Mouse (Mus musculus): Measurements from ENCODE around the gene F2rl1.

F2rl1 gene

GRCm38 (mm10) chr13:95524674-95525491 lies at the start of gene F2rl1:
Gene F2rl1, minus strand, starts transcription at chr13:95525227.
- DNase-seq, result peak; percentile 54 to 57

- no peak for DNase-seq
Measured at GRCm38 (mm10) chr13:95570877-95571276, 45.9 kb upstream of the F2rl1 start.

GRCm38 (mm10) chr13:95569326-95569725 lies 44.3 kb upstream of the F2rl1 start:
- no peak for DNase-seq

- no peak for DNase-seq
Measured at GRCm38 (mm10) chr13:95568336-95568735, 43.3 kb upstream of the F2rl1 start.

GRCm38 (mm10) chr13:95566841-95567551 lies 42.0 kb upstream of the F2rl1 start:
- no peak for DNase-seq

GRCm38 (mm10) chr13:95563693-95564092 lies 38.7 kb upstream of the F2rl1 start:
- peak; percentile 81 to 82 for DNase-seq

- no peak for DNase-seq
Measured at GRCm38 (mm10) chr13:95563066-95563610, 38.1 kb upstream of the F2rl1 start.

- no peak for DNase-seq
Measured at GRCm38 (mm10) chr13:95557326-95557725, 32.3 kb upstream of the F2rl1 start.

GRCm38 (mm10) chr13:95553885-95554492 lies 29.0 kb upstream of the F2rl1 start:
- peak; percentile 7 to 19 for DNase-seq

GRCm38 (mm10) chr13:95550636-95551370 lies 25.8 kb upstream of the F2rl1 start:
- no peak for DNase-seq

- no peak for DNase-seq
Measured at GRCm38 (mm10) chr13:95549421-95549820, 24.4 kb upstream of the F2rl1 start.

- no peak for DNase-seq
Measured at GRCm38 (mm10) chr13:95548856-95549255, 23.8 kb upstream of the F2rl1 start.

- no peak for DNase-seq
Measured at GRCm38 (mm10) chr13:95548291-95548789, 23.3 kb upstream of the F2rl1 start.

- no peak for DNase-seq
Measured at GRCm38 (mm10) chr13:95547090-95547611, 22.1 kb upstream of the F2rl1 start.

- no peak for DNase-seq
Measured at GRCm38 (mm10) chr13:95546251-95546650, 21.2 kb upstream of the F2rl1 start.

- DNase-seq, result no peak
Measured at GRCm38 (mm10) chr13:95545729-95546186, 20.7 kb upstream of the F2rl1 start.

GRCm38 (mm10) chr13:95538021-95538420 lies 13.0 kb upstream of the F2rl1 start:
- DNase-seq, result no peak

GRCm38 (mm10) chr13:95536117-95536493 lies 11.1 kb upstream of the F2rl1 start:
- DNase-seq, result no peak

GRCm38 (mm10) chr13:95535461-95536116 lies 10.6 kb upstream of the F2rl1 start:
- DNase-seq, result no peak

- no peak for DNase-seq
Measured at GRCm38 (mm10) chr13:95535026-95535425, 10.0 kb upstream of the F2rl1 start.

GRCm38 (mm10) chr13:95534131-95534561 lies 9.1 kb upstream of the F2rl1 start:
- no peak for DNase-seq

- no peak for DNase-seq
Measured at GRCm38 (mm10) chr13:95533640-95534039, 8.6 kb upstream of the F2rl1 start.

Measured in B cell, adult 2 months (primary cell).